Mouse (Mus musculus): ENCODE data around the gene Rangrf. TPM values are rescaled to one million over a fixed set of nuclear protein-coding genes. Genes with fewer than 3 reads are reported as not detected.
"Not testable (repeated sequence)": the region's sequence is repeated elsewhere in the genome, so short reads cannot be mapped to it uniquely, and the experiment has no call there.

Rangrf gene
- total and polyA plus RNA-seq, 3 experiments: 159 to 207 TPM; not detected in 1

DNA sequence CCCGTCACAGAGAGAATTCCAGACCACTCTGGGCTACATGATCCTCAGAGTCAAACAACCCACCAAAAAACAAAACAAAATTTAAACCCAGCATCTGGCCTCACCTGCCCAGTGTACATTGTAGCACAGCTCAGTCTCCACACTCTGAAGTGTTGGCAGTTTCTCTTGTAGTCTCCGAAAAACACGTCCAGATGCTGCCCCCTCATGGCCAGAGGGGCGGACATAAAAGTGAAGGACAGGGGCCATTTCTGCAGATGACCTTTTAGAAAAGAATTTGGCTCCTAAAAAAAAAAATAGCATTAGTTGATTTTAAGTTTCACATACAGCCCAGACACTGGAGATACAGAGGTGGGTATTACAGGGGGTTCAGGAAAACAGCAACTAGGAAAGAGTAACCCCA is 28.6 kb upstream of the Rangrf start:
- peaks cover 17 to 25% of the 10 kb centered on the region in 2 experiments for H3K36me3 ChIP-seq (ENCODE audit: control insufficient read depth in 1 of 2, insufficient read depth in 2 of 2, low read length in 2 of 2)

DNA sequence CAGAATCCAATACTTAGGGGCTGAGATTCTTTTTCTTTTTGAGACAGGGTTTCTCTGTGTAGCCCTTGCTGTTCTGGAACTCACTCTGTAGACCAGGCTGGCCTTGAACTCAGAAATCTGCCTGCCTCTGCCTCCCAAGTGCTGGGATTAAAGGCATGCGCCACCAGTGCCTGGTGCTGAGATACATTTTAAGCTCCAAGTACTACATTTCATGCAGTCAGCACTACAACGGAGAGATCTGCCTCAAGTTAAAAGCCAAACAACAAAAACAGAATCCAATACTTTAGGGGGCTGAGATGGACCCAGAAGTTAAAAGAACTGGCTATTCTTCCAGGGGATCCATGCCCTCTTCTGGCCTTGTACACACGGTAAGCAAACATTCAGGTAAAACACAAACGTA is 27.8 kb upstream of the Rangrf start:
- not testable (repeated sequence) for H3K27ac ChIP-seq (ENCODE audit: control insufficient read depth, low read depth, low read length); DNase-seq (ENCODE audit: low read depth, low spot score); H3K27me3 ChIP-seq (ENCODE audit: control insufficient read depth in 1 of 2, insufficient read depth in 2 of 2, low read length in 2 of 2); H3K9ac ChIP-seq (ENCODE audit: control insufficient read depth, low read depth, low read length, poor library complexity, severe bottlenecking); H3K9me3 ChIP-seq (replicated peaks; ENCODE audit: insufficient read depth, low read length); H3K4me1 ChIP-seq (ENCODE audit: control insufficient read depth in 1 of 2, insufficient read depth in 2 of 2, low read length in 2 of 2); H3K4me3 ChIP-seq (ENCODE audit: control insufficient read depth in 1 of 2, insufficient read depth in 1 of 2, low read depth in 2 of 2, low read length in 2 of 2)
- H3K36me3 ChIP-seq (ENCODE audit: control insufficient read depth in 1 of 2, insufficient read depth in 2 of 2, low read length in 2 of 2): peaks cover 22 to 29% of the 10 kb centered on the region in 2 experiments
- H3K79me2 ChIP-seq (ENCODE audit: control insufficient read depth, insufficient read depth, low read length, poor library complexity): peaks cover 37% of the 10 kb centered on the region
- TF ChIP-seq TBP (IDR thresholded peaks at IDR 0.05; ENCODE audit: low read depth, low read length): peak; percentile 86

More for the DNA sequence above, 28.6 kb upstream of the Rangrf start:
- H3K4me1 ChIP-seq (ENCODE audit: control insufficient read depth in 1 of 2, insufficient read depth in 2 of 2, low read length in 2 of 2): peaks cover 0 to 10% of the 10 kb centered on the region in 2 experiments; a peak in 3 of 4 replicates
- H3K79me2 ChIP-seq (ENCODE audit: control insufficient read depth, insufficient read depth, low read length, poor library complexity): peaks cover 41% of the 10 kb centered on the region
- DNase-seq (ENCODE audit: low read depth, low spot score): no peak
- H3K9ac ChIP-seq (ENCODE audit: control insufficient read depth, low read depth, low read length, poor library complexity, severe bottlenecking): no peak overlapping the region
- no peak overlapping the region for H3K27ac ChIP-seq (ENCODE audit: control insufficient read depth, low read depth, low read length)
- no peak overlapping the region for H3K4me3 ChIP-seq (ENCODE audit: control insufficient read depth in 1 of 2, insufficient read depth in 1 of 2, low read depth in 2 of 2, low read length in 2 of 2)
- H3K27me3 ChIP-seq (ENCODE audit: control insufficient read depth in 1 of 2, insufficient read depth in 2 of 2, low read length in 2 of 2): no peaks in the 10 kb centered on the region
- no peaks in the 10 kb centered on the region for H3K9me3 ChIP-seq (replicated peaks; ENCODE audit: insufficient read depth, low read length)
- peak; percentile 6 to 29 (median 28); a peak in 3 of 6 replicates for TF ChIP-seq CTCF (IDR thresholded peaks at IDR 0.05 in 2 of 3, conservative IDR thresholded peaks at IDR 0.05 in 1 of 3; ENCODE audit: control insufficient read depth in 1 of 3, insufficient read depth in 1 of 3, low read depth in 2 of 3, low read length in 3 of 3, poor library complexity in 1 of 3, severe bottlenecking in 1 of 3)
- TF ChIP-seq MAX (IDR thresholded peaks at IDR 0.05; ENCODE audit: low read length): no peak

DNA sequence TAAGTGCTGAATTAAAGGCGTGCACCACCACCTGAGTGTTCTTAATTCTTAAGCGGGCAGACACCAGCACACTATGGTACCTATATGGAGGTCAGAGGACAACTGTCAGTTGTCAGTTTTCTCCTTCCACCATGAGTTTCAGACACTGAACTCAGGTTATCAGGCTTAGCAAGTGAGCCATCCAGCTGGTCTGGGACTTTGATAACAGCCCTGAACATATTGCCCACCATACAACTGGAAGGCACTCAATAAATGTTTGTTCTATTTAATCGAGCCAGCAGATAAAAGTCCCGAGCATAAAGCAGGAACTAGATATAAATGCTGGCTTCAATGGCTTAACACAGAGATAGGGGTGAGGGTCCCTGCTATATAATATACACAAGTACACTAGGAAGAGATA is 22.1 kb upstream of the Rangrf start:
- no peak overlapping the region for H3K27ac ChIP-seq (ENCODE audit: control insufficient read depth, low read depth, low read length)
- no peak for DNase-seq (ENCODE audit: low read depth, low spot score)
- H3K9ac ChIP-seq (ENCODE audit: control insufficient read depth, low read depth, low read length, poor library complexity, severe bottlenecking): no peak overlapping the region
- H3K27me3 ChIP-seq (ENCODE audit: control insufficient read depth in 1 of 2, insufficient read depth in 2 of 2, low read length in 2 of 2): no peaks in the 10 kb centered on the region
- H3K4me3 ChIP-seq (ENCODE audit: control insufficient read depth in 1 of 2, insufficient read depth in 1 of 2, low read depth in 2 of 2, low read length in 2 of 2): no peak overlapping the region
- H3K9me3 ChIP-seq (replicated peaks; ENCODE audit: insufficient read depth, low read length): no peaks in the 10 kb centered on the region
- peaks cover 3 to 10% of the 10 kb centered on the region in 2 experiments; a peak in 2 of 4 replicates for H3K4me1 ChIP-seq (ENCODE audit: control insufficient read depth in 1 of 2, insufficient read depth in 2 of 2, low read length in 2 of 2)
- 0 out of 2 replicates have a peak, but pooled peaks cover 2% of the 10 kb centered on the region for H3K79me2 ChIP-seq (ENCODE audit: control insufficient read depth, insufficient read depth, low read length, poor library complexity)
- peaks cover 7 to 66% of the 10 kb centered on the region in 2 experiments; a peak in 3 of 4 replicates for H3K36me3 ChIP-seq (ENCODE audit: control insufficient read depth in 1 of 2, insufficient read depth in 2 of 2, low read length in 2 of 2)
- TF ChIP-seq GATA1 (IDR thresholded peaks at IDR 0.05; ENCODE audit: low read depth, low read length): peak; percentile 69
- no peak for TF ChIP-seq USF1 (IDR thresholded peaks at IDR 0.05; ENCODE audit: low read depth, low read length)
- 0 out of 2 replicates have a peak, but pooled peaks have one; percentile 15 for TF ChIP-seq RCOR1 (IDR thresholded peaks at IDR 0.05; ENCODE audit: low read depth, low read length)
- TF ChIP-seq ZC3H11A (IDR thresholded peaks at IDR 0.05; ENCODE audit: low read depth, low read length): no peak
- TF ChIP-seq MYC (IDR thresholded peaks at IDR 0.05; ENCODE audit: low read depth, low read length): no peak
- no peak for TF ChIP-seq NRF1 (IDR thresholded peaks at IDR 0.05; ENCODE audit: insufficient read depth, low read depth, low read length, poor library complexity, severe bottlenecking)
- TF ChIP-seq TCF12 (IDR thresholded peaks at IDR 0.05; ENCODE audit: low read depth, low read length): peak; percentile 80
- TF ChIP-seq E2F4 (IDR thresholded peaks at IDR 0.05; ENCODE audit: borderline replicate concordance, low read depth, low read length): no peak
- no peak for TF ChIP-seq MXI1 (IDR thresholded peaks at IDR 0.05; ENCODE audit: low read depth, low read length)
- no peak for TF ChIP-seq SMC3 (IDR thresholded peaks at IDR 0.05; ENCODE audit: low read depth, low read length)
- no peak for TF ChIP-seq TBP (IDR thresholded peaks at IDR 0.05; ENCODE audit: low read depth, low read length)
- TF ChIP-seq CHD1 (IDR thresholded peaks at IDR 0.05; ENCODE audit: low read depth, low read length): no peak
- TF ChIP-seq JUND (IDR thresholded peaks at IDR 0.05; ENCODE audit: low read depth, low read length): no peak
- no peak for TF ChIP-seq GABPA (IDR thresholded peaks at IDR 0.05; ENCODE audit: low read depth, low read length)
- TF ChIP-seq UBTF (IDR thresholded peaks at IDR 0.05; ENCODE audit: borderline replicate concordance, insufficient read depth, low read depth, low read length): no peak
- no peak for TF ChIP-seq USF2 (IDR thresholded peaks at IDR 0.05; ENCODE audit: borderline replicate concordance in 1 of 2, insufficient read depth in 1 of 2, low read depth in 1 of 2, low read length in 2 of 2)
- no peak for TF ChIP-seq MAFK (IDR thresholded peaks at IDR 0.05; ENCODE audit: borderline replicate concordance, low read depth, low read length)
- TF ChIP-seq TAL1 (IDR thresholded peaks at IDR 0.05; ENCODE audit: low read length): 0 out of 2 replicates have a peak, but pooled peaks have one; percentile 10
- TF ChIP-seq EP300 (IDR thresholded peaks at IDR 0.05; ENCODE audit: low read depth in 1 of 2, low read length in 2 of 2): peak; percentile 40 to 57; a peak in 2 of 4 replicates
- TF ChIP-seq MYB (IDR thresholded peaks at IDR 0.05; ENCODE audit: low read depth, low read length): no peak
- no peak for TF ChIP-seq ZMIZ1 (IDR thresholded peaks at IDR 0.05; ENCODE audit: low read depth, low read length)
- TF ChIP-seq POLR2AphosphoS2 (IDR thresholded peaks at IDR 0.05; ENCODE audit: low read length): no peak
- TF ChIP-seq ETS1 (IDR thresholded peaks at IDR 0.05; ENCODE audit: low read depth, low read length): peak; percentile 85
- TF ChIP-seq ZNF384 (IDR thresholded peaks at IDR 0.05; ENCODE audit: low read depth, low read length): no peak
